Mouse (Mus musculus) urinary bladder, postnatal 0 days (tissue): Measurements from ENCODE around the gene Trpm1. TPM values are rescaled to one million over a fixed set of nuclear protein-coding genes. Genes with fewer than 3 reads are reported as not detected.

Experiments
- microRNA counts: library from miRNA; unstranded; fragments of <30 nt; microRNA quantifications from one replicate; lab custom pipeline; 2016
- microRNA-seq: library from miRNA; unstranded; fragments of <30 nt; microRNA quantifications from one replicate; pipeline ENCODE4, GENCODE M21; 2016
- polyA plus RNA-seq: library from polyadenylated mRNA; unstranded; fragments of >200 nt; fragmentation: Nextera tagmentation; extraction: Ambion mirVana; gene quantifications from 2 replicates; pipeline ENCODE4 v1.2.1, GENCODE M21; 2015

The Trpm1 gene
- polyA plus RNA-seq: not detected in 2 replicates

GRCm38 (mm10) chr7:64153535-64153934 is at the start of gene Trpm1:
Trpm1 (plus strand) TSS chr7:64153835.

GRCm38 (mm10) chr7:64287414-64288091 is 133.9 kb downstream of the Trpm1 start, which contains the start of gene Mtmr10:
Mtmr10 (plus strand) TSS chr7:64287653.

MicroRNAs encoded within 50 kb of the gene (microRNA counts, 519-probe panel; counts per million panel counts)
- microRNA mmu-miR-211 (lab: Ali Mortazavi, UCI): not detected

Small RNAs within 50 kb of the gene (microRNA-seq; reads per million reads assigned to microRNA genes)
- gene Mir211: not detected
- not detected for gene Mir6416

Other genes starting within 250 kb of the Trpm1 start
- gene E030018B13Rik, start 237.0 kb upstream of the Trpm1 start, polyA plus RNA-seq: 0.21 and 0.25 TPM in 2 replicates
- 28.1 and 32.0 TPM in 2 replicates for gene Klf13, start 214.9 kb upstream of the Trpm1 start, polyA plus RNA-seq
- 12.6 and 15.5 TPM in 2 replicates for gene Mtmr10, start 133.8 kb downstream of the Trpm1 start, polyA plus RNA-seq
- gene Fan1, start 220.3 kb downstream of the Trpm1 start, polyA plus RNA-seq: 3.4 TPM in 2 replicates
- gene Mphosph10, start 238.4 kb downstream of the Trpm1 start, polyA plus RNA-seq: 23.1 and 32.0 TPM in 2 replicates
- 71.4 and 71.6 TPM in 2 replicates for gene Mcee, start 238.8 kb downstream of the Trpm1 start, polyA plus RNA-seq